Mouse (Mus musculus) midbrain, embryonic 14.5 days (tissue): ENCODE measurements around the gene Treml4. TPM values are rescaled to one million over a fixed set of nuclear protein-coding genes. Genes with fewer than 3 reads are reported as not detected.

ENCODE experiments used
- ATAC-seq: fragments of 200-750 bp; cut with Nextera tagmentation; 2 replicates; pipeline ENCODE4 v1.8.0; 2017; ENCODE audit warnings: moderate number of reproducible peaks, moderate library complexity; ENCODE audit not compliant: low FRiP score, low TSS enrichment
- DNase-seq: peaks from one replicate; pipeline ENCODE4 v3.0.0-alpha.2; 2015
- H3K27ac ChIP-seq: fragments of 300-500 bp; sonication (generic); replicated peaks from 2 replicates; pipeline ENCODE4 v1.5.1; 2014; ENCODE audit warnings: mild to moderate bottlenecking, low read depth, low read length, moderate library complexity
- H3K27me3 ChIP-seq: fragments of 300-500 bp; sonication (generic); 2 replicates; pipeline ENCODE4 v1.6.1; 2014; ENCODE audit warnings: low read length, control low read depth, mixed read lengths; ENCODE audit not compliant: control insufficient read depth, insufficient read depth
- H3K36me3 ChIP-seq: fragments of 300-500 bp; sonication (generic); 2 replicates; pipeline ENCODE4 v1.6.1; 2014; ENCODE audit warnings: low read length, control low read depth; ENCODE audit not compliant: control insufficient read depth, insufficient read depth
- H3K4me1 ChIP-seq: fragments of 300-500 bp; sonication (generic); 2 replicates; pipeline ENCODE4 v1.6.1; 2014; ENCODE audit warnings: mild to moderate bottlenecking, antibody characterized with exemption, low read length, control low read depth; ENCODE audit not compliant: control insufficient read depth, insufficient read depth
- H3K4me2 ChIP-seq: fragments of 300-500 bp; sonication (generic); 2 replicates; pipeline ENCODE4 v1.6.1; 2014; ENCODE audit warnings: mild to moderate bottlenecking, low read length, moderate library complexity
- H3K4me3 ChIP-seq: fragments of 300-500 bp; sonication (generic); replicated peaks from 2 replicates; pipeline ENCODE4 v1.5.1; 2014; ENCODE audit warnings: low read depth, low read length
- H3K9ac ChIP-seq: fragments of 300-500 bp; sonication (generic); replicated peaks from 2 replicates; pipeline ENCODE4 v1.6.1; 2014; ENCODE audit warnings: mild to moderate bottlenecking, low read length, moderate library complexity
- H3K9me3 ChIP-seq: fragments of 300-500 bp; sonication (generic); 2 replicates; pipeline ENCODE4 v1.6.1; 2016; ENCODE audit warnings: low read length, control low read depth, mixed read lengths; ENCODE audit not compliant: control insufficient read depth
- WGBS: fragments of 180-500 bp; shearing (Covaris S2); extraction: QIAGEN DNeasy Blood & Tissue Kit; methylation state at CpG from one replicate; pipeline ENCODE4 v1.1.7; 2014; 5-methylcytosine and 5-hydroxymethylcytosine counted together
- polyA plus RNA-seq: library from polyadenylated mRNA; unstranded; fragments of >200 nt; fragmentation: Nextera tagmentation; extraction: Ambion mirVana; gene quantifications from 2 replicates; pipeline ENCODE4 v1.2.1, GENCODE M21; 2014

Gene Treml4
- polyA plus RNA-seq, 1 experiment from 2014 or later, result not detected

- Histone ChIP-seq H3K9me3 (no peaks in the 10 kb centered on the region), H3K4me2 (no peak overlapping the region), H3K4me3 (no peak overlapping the region), H3K27me3 (no peaks in the 10 kb centered on the region), H3K27ac (no peak overlapping the region), H3K9ac (no peak overlapping the region), H3K36me3 (no peaks in the 10 kb centered on the region), H3K4me1 (0 out of 2 replicates have a peak, but pooled peaks cover 3% of the 10 kb centered on the region)
- ATAC-seq (no peak), DNase-seq (no peak)
- 87% methylated on average over 4 of the region's 4 CpGs for WGBS
Observed at GRCm38 (mm10) chr17:48279002-48279401, 14.9 kb downstream of the Treml4 start.

- 0 out of 2 replicates have a peak, but pooled peaks cover 3% of the 10 kb centered on the region for H3K4me1 ChIP-seq
- DNase-seq (peak; percentile 40), ATAC-seq (no peak)
- no peak overlapping the region for H3K27ac ChIP-seq
- peak overlapping the region; percentile 44 for H3K4me2 ChIP-seq
- WGBS, result 29% methylated on average over 18 of the region's 18 CpGs
- H3K4me3 ChIP-seq, result peak overlapping the region; percentile 9
- H3K27me3 ChIP-seq, result no peaks in the 10 kb centered on the region
- H3K9me3 ChIP-seq, result no peaks in the 10 kb centered on the region
- peak overlapping the region; percentile 2; the same call in 1 of the 2 replicates for H3K9ac ChIP-seq
- H3K36me3 ChIP-seq, result no peaks in the 10 kb centered on the region
Observed at GRCm38 (mm10) chr17:48280943-48281738, 17.0 kb downstream of the Treml4 start.

- peak; percentile 74 for DNase-seq
- ATAC-seq, result no peak
Observed at GRCm38 (mm10) chr17:48281739-48282085, 17.6 kb downstream of the Treml4 start.

GRCm38 (mm10) chr17:48286765-48287164 lies 22.7 kb downstream of the Treml4 start:
- H3K36me3 ChIP-seq, result no peaks in the 10 kb centered on the region
- no peak for DNase-seq
- H3K4me1 ChIP-seq, result 0 out of 2 replicates have a peak, but pooled peaks cover 3% of the 10 kb centered on the region
- H3K9me3 ChIP-seq, result no peaks in the 10 kb centered on the region
- no peak overlapping the region for H3K4me3 ChIP-seq
- no peak for ATAC-seq
- no peak overlapping the region for H3K27ac ChIP-seq
- WGBS, result 63% methylated on average over 1 of the region's 1 CpGs
- no peaks in the 10 kb centered on the region for H3K27me3 ChIP-seq
- H3K9ac ChIP-seq, result no peak overlapping the region
- no peak overlapping the region for H3K4me2 ChIP-seq

More at GRCm38 (mm10) chr17:48281739-48282085, 17.6 kb downstream of the Treml4 start:
- Histone ChIP-seq H3K4me3 (peak overlapping the region; percentile 9), H3K4me2 (peak overlapping the region; percentile 44), H3K27ac (no peak overlapping the region), H3K9me3 (no peaks in the 10 kb centered on the region), H3K4me1 (0 out of 2 replicates have a peak, but pooled peaks cover 3% of the 10 kb centered on the region), H3K27me3 (no peaks in the 10 kb centered on the region), H3K9ac (0 out of 2 replicates have a peak overlapping the region, but pooled peaks have one; percentile 10), H3K36me3 (no peaks in the 10 kb centered on the region)
- 2% methylated on average over 3 of the region's 3 CpGs for WGBS

GRCm38 (mm10) chr17:48287276-48287675 lies 23.2 kb downstream of the Treml4 start:
- Histone ChIP-seq H3K4me2 (no peak overlapping the region), H3K9me3 (no peaks in the 10 kb centered on the region), H3K9ac (no peak overlapping the region), H3K4me3 (no peak overlapping the region), H3K36me3 (no peaks in the 10 kb centered on the region), H3K27ac (no peak overlapping the region), H3K4me1 (0 out of 2 replicates have a peak, but pooled peaks cover 2% of the 10 kb centered on the region), H3K27me3 (no peaks in the 10 kb centered on the region)
- 67% methylated on average over 2 of the region's 2 CpGs for WGBS
- ATAC-seq (no peak), DNase-seq (no peak)

GRCm38 (mm10) chr17:48293500-48294194 lies 29.6 kb downstream of the Treml4 start:
- Histone ChIP-seq H3K9ac (no peak overlapping the region), H3K4me2 (no peak overlapping the region), H3K36me3 (no peaks in the 10 kb centered on the region), H3K9me3 (no peaks in the 10 kb centered on the region), H3K27me3 (no peaks in the 10 kb centered on the region), H3K4me1 (no peaks in the 10 kb centered on the region), H3K4me3 (no peak overlapping the region), H3K27ac (no peak overlapping the region)
- no peak for DNase-seq
- no peak for ATAC-seq
- WGBS, result 85% methylated on average over 5 of the region's 5 CpGs

GRCm38 (mm10) chr17:48299203-48299602 lies 35.1 kb downstream of the Treml4 start, which contains the start of gene Treml2:
Gene Treml2 (plus strand): TSS chr17:48299498.
- H3K27me3 ChIP-seq, result no peaks in the 10 kb centered on the region
- WGBS, result 44% methylated on average over 3 of the region's 4 CpGs
- DNase-seq (no peak), ATAC-seq (no peak)
- H3K9me3 ChIP-seq, result no peaks in the 10 kb centered on the region
- H3K27ac ChIP-seq, result no peak within 1 kb of the TSS
- H3K9ac ChIP-seq, result no peak within 1 kb of the TSS
- H3K36me3 ChIP-seq, result no peaks in the 10 kb centered on the region
- H3K4me2 ChIP-seq, result no peak within 1 kb of the TSS
- no peaks in the 10 kb centered on the region for H3K4me1 ChIP-seq
- H3K4me3 ChIP-seq, result no peak within 1 kb of the TSS

- no peak for ATAC-seq
- no peaks in the 10 kb centered on the region for H3K36me3 ChIP-seq
Observed at GRCm38 (mm10) chr17:48299756-48300155, 35.7 kb downstream of the Treml4 start.

More at GRCm38 (mm10) chr17:48299756-48300155, 35.7 kb downstream of the Treml4 start:
- Histone ChIP-seq H3K27me3 (no peaks in the 10 kb centered on the region), H3K4me2 (no peak overlapping the region), H3K27ac (no peak overlapping the region), H3K9me3 (no peaks in the 10 kb centered on the region), H3K4me1 (no peaks in the 10 kb centered on the region), H3K9ac (no peak overlapping the region), H3K4me3 (no peak overlapping the region)
- WGBS, result 58% methylated on average over 7 of the region's 7 CpGs
- DNase-seq, result no peak
